Mouse (Mus musculus): ENCODE results near the gene Sf3b6.
"Not testable (repeated sequence)": the region's sequence is repeated elsewhere in the genome, so short reads cannot be mapped to it uniquely, and the experiment has no call there.

The Sf3b6 gene

DNA sequence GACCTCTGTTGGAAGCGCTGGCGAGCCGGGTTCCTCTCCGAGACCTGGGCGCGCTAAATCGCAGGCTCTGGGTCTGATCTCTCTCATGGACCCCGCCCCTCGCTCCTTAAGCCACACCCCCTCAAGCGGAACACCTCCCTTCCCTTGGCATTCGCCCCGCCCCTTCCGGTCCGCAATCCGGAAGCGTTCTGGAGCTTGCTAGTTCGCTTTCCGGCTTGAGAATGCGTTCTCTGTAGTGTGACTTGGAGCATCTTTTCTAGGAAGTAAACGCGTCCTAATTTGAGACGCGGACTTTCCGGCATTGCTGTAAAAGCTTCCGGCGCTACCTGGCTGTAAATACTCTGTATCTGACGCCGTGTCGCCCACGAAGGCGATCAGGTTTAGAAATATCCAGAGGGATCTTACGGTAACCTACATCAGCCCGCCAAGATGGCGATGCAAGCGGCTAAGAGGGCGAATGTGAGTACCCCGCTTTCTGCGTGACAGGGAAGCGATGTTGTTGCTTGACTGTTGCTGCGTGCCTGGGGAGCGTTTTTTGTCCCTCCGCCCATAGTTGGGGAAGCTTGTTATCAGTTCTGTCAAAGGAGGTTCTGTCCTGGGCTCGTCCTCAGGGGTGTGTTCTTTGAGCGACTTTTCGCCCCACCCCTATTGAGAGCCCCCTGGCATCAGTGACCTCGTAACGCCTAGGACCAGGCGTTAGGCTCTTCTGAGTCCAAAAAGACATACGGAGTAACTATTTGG lies at the start of gene Sf3b6:
Gene Sf3b6, plus strand, starts transcription at position 184 of the 741 bp plus-strand sequence.
- peak; percentile 96 to 98 for DNase-seq (ENCODE audit: low spot score in 2 of 2)

DNA sequence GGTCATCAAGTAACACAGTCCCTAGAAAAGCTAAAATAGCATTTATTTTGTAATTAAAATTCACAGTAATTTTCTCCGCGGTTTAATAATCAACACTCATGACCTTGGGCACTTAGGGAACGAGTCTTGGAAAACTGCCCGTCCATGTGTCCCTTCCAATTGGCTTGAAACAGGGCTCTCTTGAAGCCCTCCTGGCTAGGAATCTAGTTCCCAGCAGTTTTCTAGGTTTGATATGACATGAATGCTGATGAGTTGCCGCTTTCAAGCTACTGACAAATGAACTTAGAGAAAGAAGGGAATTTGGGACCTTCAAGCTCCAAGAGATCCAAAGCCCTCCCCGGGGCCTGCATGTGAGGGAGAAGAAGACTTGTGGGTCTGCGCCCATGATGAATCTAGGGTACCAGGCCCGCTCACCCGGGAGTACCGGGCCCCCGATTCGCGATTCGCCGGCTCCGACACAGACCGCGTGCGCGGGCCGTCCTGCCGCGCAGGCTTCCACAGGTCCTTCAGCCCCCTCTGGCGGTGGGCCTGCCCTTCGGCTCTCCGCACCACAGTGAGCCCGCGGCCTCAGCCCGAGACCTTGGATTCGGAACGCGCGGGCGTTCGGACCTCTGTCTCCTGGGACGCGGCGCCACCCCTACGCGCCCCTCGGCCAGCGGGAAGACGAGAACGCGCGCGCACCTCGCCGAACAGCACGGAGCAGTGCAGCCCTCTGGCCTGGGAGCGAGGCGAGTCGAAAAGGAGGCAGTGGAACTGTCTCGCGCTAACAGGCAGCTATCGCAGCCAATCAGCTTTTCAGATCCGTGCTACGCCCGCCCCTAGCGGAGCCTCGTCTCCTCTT lies 48.6 kb upstream of the Sf3b6 start, which contains the start of the genes Pfn4 and Fam228b:
Gene Pfn4, plus strand, starts transcription at position 531 of the 841 bp plus-strand sequence.
Gene Fam228b, minus strand, starts transcription at position 776 of the 841 bp plus-strand sequence.
- peak; percentile 94 to 96 for DNase-seq (ENCODE audit: low spot score in 2 of 2)

DNA sequence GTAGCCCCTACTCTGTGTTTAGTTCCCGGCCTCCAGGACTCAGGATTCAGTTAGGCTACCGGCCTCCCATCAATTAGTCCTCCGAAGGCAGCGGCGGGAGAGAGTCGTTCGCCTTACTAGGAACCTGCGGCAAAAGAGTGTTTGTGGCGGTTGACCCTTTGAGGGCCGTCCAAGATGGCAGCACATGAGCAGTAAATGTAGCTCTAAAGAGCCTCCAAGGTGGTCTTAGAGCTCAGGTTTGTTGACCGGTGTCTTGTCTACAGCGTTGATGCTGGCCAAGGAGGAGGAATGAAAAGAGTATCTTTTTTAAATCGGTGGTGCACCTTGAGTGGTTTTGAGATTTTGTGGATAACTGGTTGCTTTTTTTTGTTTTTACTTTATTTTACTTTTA lies 48.0 kb upstream of the Sf3b6 start:
- DNase-seq (ENCODE audit: low spot score in 2 of 2): no peak

DNA sequence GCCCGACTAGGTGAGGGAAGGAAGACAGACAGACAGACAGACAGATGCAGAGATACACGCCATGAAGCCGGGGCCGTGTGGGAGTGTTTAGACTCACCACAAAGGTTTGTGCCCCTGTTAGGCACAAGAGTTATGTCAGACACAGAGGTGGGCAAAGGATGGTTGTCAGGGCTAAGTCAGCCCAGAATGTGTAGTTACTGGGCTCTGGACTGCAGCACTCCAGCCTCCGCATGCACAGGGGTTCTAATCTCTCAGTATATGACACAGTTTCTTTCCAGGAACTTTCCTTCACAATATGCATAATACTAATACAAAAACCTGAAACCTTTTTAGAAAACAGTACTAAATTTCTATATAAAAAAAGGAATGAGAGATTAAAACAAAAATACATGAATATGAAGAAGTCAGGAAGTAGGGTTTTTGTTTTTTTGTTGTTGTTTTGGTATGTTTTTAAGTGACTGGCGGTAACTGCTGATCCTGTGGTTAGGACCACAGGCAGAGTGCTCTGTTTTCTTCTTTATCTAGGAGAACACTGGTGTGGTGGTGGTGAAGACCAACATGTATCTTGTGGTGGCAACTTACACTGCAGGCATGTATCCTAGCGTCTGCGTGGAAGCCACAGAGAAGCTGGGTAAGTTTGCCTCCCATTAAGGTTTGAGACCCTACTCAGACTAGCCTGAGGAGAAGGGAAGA lies 42.3 kb upstream of the Sf3b6 start:
- DNase-seq (ENCODE audit: low spot score in 2 of 2): no peak

DNA sequence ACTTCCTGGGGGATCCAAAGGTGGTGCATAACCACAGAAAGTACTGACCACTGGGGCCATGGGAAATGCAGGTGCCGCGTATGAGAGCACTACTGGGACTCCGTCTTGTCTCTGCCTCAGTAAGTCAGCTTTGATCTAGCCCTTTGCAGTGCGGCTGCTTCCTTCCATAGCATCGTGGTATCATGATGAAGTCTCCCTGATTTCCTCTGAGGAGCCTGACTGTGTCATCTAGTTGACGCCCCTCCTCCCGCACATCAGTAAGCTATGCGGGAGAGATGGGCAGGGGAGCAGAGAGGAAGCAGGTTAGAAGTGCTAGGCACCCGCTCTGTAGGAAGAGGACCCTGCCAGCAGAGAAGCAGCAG lies 41.8 kb upstream of the Sf3b6 start:
- no peak for DNase-seq (ENCODE audit: low spot score in 2 of 2)

DNA sequence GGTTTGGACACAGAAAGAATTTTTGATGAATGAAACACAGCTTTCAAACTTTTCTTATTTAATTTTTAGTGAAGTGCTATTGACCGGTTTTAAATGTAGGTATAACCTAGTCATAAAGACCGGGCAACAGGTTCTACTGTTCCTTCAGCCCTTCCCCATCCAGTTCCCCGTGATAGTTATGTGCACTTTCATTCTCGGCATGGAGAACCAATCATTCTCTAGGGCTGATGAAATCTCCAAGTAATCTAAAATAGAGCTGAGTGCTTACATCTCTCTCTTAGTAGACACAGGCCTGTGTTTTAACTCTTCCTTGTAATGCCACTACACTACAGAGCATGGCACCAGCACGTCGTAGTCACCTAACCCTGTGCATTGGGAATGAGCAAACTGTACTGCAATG lies 39.6 kb upstream of the Sf3b6 start:
- DNase-seq (ENCODE audit: low spot score in 2 of 2): no peak

DNA sequence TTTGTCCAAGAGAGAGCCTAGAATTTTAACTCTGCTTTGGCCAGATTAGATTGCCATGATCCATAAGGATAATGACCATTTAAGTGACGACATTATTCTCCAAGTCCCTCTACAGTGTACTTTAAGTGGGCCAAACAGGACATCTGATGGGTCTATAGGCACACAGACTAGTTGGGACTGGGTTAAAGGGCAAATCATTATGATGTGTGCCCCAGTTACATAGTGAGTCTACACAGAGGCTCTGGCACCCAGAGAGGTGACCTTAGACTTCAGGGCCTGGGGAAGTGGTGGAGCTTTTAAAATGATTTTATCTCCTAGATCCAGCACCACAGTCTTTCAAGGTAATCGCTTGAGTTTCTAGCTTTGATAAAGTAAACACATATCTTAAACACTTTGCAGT lies 37.1 kb upstream of the Sf3b6 start:
- no peak for DNase-seq (ENCODE audit: low spot score in 2 of 2)

DNA sequence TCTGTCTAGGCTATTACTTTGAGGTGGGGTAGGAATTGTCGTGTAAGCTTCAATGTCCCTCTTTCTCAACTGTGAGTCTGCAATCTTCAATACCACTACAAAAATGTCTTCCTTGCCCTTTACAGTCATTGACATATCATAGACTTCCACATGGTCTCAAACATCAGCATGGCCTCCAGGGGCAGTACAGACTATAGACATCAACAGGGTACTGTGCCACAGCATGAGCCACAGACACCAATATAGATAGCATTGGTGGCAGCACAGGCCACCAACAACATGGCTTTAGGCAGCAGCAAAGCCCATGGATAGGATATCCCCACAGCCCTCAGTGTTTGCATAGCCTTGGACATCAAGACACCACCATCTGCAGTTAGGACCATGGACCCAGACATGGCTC lies 36.1 kb upstream of the Sf3b6 start:
- DNase-seq (ENCODE audit: low spot score in 2 of 2): no peak

DNA sequence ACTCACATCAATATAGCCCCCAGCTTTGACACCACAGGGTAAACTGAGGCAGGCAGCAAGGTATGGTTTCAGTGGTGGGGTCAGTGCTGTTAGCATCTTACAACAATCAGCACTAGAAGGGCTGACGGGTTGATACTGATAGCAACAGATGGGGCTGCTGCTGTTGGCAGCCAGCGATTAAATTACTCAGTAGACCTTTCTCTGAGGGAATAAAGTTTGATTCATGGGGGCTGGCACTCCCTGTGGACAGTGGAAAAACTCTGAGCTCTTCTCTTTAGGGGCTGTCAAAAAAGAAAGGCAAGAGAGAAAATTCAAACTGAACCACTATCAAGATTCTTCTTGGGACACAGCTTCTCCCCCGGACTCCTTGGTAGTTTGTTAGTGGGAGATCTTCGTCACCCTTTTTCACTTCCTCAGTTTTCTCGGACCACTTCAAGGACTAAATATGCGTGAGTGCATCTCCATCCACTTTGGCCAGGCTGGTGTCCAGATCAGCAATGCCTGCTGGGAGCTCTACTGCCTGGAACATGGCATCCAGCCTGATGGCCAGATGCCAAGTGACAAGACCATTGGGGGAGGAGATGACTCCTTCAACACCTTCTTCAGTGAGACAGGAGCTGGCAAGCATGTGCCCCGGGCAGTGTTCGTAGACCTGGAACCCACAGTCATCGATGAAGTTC lies 35.5 kb upstream of the Sf3b6 start:
- peak in 1 of 2 experiments; percentile 7 for DNase-seq (ENCODE audit: low spot score in 2 of 2)

DNA sequence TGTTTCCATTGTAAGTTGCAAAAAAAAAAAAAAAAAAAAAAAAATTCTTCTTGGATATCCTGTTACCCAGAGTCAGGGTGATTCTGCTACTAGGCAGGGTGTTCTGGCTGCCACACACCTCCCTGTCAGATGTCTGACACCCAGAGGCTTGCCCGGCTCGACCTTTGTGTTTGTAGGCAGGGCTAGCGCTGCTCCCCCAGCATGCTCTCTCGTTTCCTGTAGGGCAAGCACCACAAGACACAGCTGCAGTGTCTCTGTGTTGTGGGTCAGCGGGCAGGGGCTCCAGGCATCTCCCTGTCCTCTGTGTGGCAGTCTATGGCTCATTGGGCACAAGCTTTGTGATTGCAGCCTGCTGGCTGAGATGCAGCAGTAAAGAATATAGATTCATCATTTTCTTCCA lies 33.7 kb upstream of the Sf3b6 start:
- no peak for DNase-seq (ENCODE audit: low spot score in 2 of 2)

DNA sequence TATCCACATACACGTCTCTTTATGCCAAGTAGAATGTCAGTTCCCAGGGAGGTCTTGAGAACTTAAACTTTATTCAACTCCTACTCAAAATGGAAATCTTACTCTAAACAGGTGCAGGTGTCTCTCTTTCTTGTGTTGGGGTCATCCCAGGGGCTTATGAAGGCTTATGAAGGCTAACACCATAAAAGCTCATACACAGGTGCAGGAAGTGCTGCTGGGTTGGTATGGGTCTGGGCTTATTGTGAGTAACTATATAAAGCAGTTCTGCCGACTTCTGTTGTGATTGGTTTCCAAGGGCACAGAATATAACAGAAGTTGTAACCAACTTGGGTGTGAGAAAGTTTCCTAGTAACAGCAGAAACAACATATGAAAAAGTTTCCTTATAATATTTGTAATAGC lies 32.9 kb upstream of the Sf3b6 start:
- DNase-seq (ENCODE audit: low spot score in 2 of 2): no peak

DNA sequence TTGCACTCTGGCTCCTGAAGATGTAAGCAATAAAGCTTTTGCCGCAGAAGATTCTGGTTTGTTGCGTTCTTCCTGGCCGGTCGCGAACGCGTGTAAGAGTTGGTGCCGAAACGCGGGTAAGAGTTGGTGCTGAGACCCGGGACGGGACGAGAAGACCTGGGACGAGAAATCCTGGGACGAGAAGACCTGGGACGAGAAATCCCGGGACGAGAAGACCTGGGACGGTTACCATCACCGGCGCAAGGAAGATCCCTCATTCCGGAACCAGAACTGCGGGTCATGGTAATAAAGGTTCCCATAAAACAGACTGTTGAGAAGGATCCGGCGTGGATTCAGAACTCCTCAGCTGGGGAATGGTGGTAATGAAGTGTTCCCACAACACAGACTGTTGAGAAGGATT lies 29.2 kb upstream of the Sf3b6 start:
- not testable (repeated sequence) for DNase-seq (ENCODE audit: low spot score in 2 of 2)

DNA sequence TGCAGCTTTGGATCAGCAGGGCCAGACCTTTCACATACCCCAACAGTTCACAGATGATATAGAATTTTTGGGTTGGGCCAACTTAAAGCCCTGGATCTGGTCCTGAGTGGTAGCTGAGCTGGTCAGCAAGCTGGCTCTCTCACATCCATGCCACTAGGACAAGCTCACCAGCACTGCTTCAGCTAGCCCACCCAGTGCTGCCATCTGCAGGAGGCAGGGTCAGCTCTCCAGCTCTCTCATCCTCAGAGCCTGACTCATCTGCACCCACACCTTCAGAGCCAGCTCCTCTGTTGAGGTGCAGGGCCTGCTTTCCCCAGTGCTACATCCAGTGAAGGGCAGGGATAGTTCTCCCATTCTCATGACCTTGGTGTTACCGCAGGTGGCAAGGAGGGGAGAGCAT lies 23.6 kb upstream of the Sf3b6 start:
- DNase-seq (ENCODE audit: low spot score in 2 of 2): no peak

DNA sequence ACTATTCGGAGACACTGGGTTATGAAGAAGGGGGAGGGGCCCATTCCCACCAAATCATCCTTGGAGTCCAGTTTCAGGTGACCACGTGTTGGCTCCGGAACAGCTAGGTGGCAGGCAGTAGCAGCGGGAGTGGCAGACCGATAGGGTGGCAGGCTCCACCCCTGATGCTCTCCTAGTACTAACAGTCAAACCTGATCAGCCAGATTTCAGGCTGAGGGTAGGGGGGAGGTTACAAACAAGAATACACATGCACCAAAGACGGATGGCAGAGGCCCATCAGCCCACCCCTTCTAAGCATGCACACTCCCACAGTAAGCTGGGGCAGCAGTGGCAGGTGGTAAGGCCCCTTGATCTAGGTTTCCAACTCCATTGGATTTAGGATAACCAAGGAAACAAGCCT lies 19.9 kb upstream of the Sf3b6 start:
- DNase-seq (ENCODE audit: low spot score in 2 of 2): not testable (repeated sequence)

DNA sequence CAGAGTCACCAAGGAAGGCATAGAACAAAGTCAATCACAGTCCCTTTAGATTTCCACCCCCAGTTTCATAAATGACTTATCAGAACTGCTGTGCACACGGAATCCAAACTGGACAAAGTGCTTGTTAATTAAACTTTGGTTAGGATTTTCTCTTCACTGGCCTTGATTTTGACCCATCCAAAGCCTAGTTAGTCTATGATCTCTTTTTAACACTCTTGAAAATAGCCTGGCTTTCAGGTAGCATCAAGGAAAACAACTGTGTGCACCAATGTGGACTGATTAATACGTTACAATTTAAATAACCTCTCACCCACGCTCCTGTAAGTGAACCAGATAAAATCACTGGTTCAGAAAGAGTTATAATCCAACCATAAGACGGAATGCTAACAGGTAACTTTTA lies 6.3 kb upstream of the Sf3b6 start:
- DNase-seq (ENCODE audit: low spot score in 2 of 2): no peak

DNA sequence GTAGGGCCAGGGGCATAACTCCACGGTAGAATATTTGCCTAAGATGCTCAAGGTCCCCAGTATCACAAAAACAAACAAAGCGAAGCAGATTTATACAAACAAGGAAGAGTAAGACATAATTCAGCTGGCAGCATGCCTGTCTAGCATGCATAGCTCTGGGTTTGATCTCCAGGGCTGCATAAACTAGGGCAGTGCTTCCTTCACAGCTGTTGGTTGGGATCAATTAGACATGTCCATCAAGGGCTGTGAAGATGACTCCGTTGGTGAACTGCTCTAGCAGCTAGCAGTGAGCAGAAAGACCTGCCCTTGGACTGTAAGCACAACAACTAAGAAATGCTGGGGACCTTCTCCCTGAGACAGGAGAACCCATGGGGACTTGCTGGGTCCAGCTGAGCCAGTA lies 5.6 kb upstream of the Sf3b6 start:
- DNase-seq (ENCODE audit: low spot score in 2 of 2): no peak

DNA sequence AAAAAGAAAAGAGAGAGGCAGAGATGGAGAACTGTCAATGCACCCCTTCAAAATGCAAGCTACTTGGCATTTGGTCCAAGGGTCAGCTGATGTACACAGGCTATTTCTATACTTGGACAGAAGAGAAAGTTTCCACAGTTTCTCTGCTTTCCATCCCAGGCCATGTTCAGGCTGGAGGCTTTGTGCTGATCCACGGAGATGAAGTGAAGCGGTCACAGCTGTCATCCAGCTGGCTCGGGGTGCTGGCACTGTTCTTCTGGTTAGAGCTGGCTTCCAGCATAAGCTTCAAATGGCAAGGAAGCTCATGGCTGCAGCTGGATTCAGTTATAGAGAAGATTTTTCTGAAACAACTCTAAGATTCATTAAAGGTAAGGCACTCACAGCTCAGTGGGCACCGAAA lies 3.7 kb upstream of the Sf3b6 start:
- no peak for DNase-seq (ENCODE audit: low spot score in 2 of 2)

DNA sequence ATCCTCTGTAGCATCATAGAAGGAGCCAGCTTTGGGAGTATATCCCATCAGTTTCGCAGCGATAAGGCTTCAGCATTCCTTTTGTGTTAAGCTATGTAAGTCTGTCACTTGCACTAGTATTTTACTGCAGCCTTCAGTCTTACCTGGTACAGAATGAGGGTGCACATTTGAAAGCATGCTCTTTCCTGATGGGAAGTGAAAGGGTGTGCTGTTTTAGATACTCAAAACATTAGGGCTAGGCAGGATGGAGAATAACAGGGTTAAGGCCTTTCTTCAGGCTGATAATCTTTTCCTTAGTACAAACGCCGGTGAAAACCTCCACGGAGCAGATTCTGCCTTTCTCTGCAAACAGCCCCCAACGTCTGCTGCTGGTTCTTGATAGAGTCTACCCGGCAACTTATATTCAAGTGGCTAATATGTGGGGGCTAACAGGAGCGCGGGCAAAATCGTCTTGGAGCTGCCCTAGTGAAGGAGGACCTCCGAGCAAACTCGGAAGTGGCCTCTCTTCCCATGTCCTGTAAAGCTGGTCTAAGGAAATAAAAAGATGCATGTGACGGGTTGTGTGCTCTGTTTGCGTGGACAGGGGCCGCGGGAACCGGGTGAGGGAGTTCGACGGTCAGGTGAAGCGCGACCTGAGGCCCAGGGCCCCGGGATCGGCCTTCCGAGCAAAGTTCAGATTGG lies 524 bp upstream of the Sf3b6 start:
- DNase-seq (ENCODE audit: low spot score in 2 of 2): no peak

DNA sequence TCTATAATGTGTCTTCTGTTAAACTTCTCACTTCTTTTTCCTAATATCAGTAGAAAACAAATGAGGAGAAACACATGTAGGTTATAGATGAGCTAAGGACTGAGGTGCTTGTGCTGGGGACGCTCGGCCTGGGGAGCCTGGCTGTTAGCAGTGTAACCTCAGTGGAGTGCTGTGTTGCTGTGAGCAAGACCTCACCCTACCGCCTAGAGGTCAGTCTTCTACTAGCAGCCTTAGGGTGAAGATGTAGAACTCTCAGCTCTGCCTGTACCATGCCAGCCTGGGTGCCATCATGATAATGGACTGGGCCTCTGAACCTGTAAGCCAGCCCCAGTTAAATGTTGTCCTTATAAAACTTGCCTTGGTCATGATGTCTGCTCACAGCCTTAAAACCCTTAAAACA lies 9.9 kb downstream of the Sf3b6 start:
- no peak for DNase-seq (ENCODE audit: low spot score in 2 of 2)

DNA sequence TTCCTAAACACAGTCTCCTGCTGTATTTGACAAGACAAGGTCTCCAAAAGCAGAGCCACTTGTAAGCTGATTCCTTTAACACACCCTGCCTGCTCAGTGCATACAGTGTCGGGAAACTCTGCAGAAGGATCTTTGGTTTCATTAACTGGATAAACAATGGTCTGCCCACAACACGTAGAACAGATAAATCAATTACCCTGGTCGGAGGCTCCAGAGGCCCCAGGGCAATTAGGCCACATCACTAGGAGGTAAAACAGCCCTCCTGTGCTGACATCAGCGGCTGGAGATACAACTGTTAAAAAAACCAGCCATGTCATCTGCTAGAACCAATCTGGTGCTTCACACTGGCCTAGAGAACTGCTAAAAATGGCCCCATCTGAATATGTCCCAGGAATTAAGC lies 19.6 kb downstream of the Sf3b6 start:
- DNase-seq (ENCODE audit: low spot score in 2 of 2): no peak

DNA sequence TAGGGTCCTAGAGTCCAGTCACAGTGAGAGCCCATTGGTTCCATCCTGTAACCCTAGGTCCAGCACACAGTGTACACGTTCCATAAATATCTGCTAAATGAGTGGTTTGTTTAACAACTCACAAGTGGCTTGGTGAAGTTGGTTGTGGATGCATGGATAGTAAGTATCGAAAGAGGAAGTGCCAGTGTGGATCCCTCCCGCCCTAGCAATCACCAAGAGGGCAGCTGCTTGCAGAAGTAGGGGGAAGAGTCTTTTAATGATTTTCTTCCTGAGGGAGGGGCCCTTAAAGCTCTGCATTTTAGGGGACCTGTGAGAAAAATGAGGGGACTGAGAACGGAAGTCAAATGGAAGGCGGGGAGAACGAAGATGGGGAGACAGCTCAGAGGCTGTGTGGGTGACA lies 22.7 kb downstream of the Sf3b6 start:
- no peak for DNase-seq (ENCODE audit: low spot score in 2 of 2)

Measured in heart, adult 9 months (tissue).